Mouse (Mus musculus) bone marrow macrophage, adult 2 months (primary cell): ENCODE results near the gene Fgg.

Experiments used
- CTCF ChIP-seq: IDR thresholded peaks from 2 replicates; pipeline ENCODE4 v1.5.1; 2012; ENCODE audit warnings: low read depth, mild to moderate bottlenecking, low read length, moderate library complexity
- POLR2A ChIP-seq: IDR thresholded peaks from 2 replicates; pipeline ENCODE4 v1.6.1; 2012; ENCODE audit warnings: mild to moderate bottlenecking, low read depth, low read length, borderline replicate concordance

GRCm38 (mm10) chr3:83025036-83025435 is 17.5 kb downstream of the Fgg start:
- TF ChIP-seq CTCF = no peak
- no peak for TF ChIP-seq POLR2A
